Mouse (Mus musculus): ENCODE data around the gene Hist1h4h. TPM values are rescaled to one million over a fixed set of nuclear protein-coding genes. Genes with fewer than 3 reads are reported as not detected.

Gene Hist1h4h
- polyA plus RNA-seq (2014; fragmentation: Nextera tagmentation; extraction: Ambion mirVana), result 2.0 and 4.9 TPM in 2 replicates

DNA sequence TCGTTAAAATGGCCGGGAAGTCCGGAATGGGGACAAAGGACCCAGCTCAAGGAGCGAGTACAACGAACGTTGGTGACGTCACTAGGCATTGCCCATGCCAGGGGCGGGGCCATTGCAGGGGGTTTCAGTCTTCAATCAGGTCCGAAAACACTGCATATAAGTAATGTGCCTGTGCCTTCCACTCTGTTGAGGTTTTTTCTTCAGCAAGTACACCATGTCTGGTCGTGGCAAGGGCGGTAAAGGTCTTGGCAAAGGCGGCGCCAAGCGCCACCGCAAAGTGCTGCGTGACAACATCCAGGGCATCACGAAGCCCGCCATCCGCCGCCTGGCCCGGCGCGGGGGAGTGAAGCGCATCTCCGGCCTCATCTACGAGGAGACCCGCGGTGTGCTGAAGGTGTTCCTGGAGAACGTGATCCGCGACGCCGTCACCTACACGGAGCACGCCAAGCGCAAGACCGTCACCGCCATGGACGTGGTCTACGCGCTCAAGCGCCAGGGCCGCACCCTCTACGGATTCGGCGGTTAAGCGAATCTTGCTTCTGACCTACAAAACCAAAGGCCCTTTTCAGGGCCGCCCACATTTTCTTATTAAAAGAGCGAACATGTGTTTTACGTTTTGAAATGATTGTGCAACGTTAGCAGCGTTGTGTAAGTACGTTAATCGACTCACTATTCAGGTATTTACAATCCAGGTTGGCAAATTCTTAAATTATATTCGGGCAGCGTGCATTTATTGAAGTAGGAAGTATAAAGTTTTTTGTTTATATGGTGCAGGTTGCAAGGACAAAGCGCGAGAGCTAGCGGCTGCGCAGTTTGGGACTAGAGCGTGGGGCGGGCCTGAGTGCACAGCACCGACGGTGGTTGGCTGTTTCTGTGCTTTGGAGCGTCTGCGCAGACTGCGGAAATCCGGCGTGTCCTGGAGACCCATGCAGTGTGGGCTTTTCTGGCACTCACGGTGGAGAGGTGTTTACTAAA lies at the start of gene Hist1h4h:
TSS of gene Hist1h4h (plus strand) at position 150 of the 975 bp plus-strand sequence.
- ATAC-seq (replicated peaks; ENCODE audit: low FRiP score), result peak; percentile 79
- Histone ChIP-seq H3K4me1 (replicated peaks; ENCODE audit: control insufficient read depth, insufficient read depth, low read length) (peaks cover 3% of the 10 kb centered on the region; the same call in 1 of the 2 replicates), H3K4me3 (ENCODE audit: low read depth, low read length) (peak within 1 kb of the TSS; percentile 57), H3K27me3 (ENCODE audit: control insufficient read depth, insufficient read depth, low read length) (no peaks in the 10 kb centered on the region), H3K9ac (ENCODE audit: low read length) (peak within 1 kb of the TSS; percentile 96), H3K27ac (ENCODE audit: low read depth, low read length) (peak within 1 kb of the TSS; percentile 99), H3K36me3 (ENCODE audit: control insufficient read depth, insufficient read depth, low read length) (no peaks in the 10 kb centered on the region), H3K9me3 (ENCODE audit: control insufficient read depth, low read length) (no peaks in the 10 kb centered on the region), H3K4me2 (ENCODE audit: low read depth, low read length, severe bottlenecking) (peak within 1 kb of the TSS; percentile 52)
- WGBS, result under 1% methylated on average over 56 of the region's 70 CpGs
- peak; percentile 98 for DNase-seq (ENCODE audit: low spot score)

DNA sequence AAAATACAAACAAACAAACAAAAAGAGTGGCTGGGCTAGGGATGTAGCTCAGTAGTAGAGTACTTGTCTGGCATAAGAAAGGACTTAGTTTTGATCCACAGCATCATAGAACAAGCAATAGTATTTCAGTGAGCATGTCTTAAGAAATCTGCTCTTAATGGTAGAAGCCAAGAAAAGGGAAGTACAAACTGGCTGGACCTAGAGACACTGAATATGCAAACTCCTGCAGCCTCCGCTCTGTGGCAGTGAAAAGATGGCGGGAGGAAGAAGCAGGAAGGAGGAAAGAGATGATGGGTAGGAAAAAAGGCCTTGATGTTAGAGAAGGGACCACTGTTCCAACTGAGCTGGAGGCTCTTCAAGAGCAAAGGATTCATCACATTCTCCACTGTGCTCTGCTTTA lies 47.7 kb upstream of the Hist1h4h start:
- no peak overlapping the region for H3K4me3 ChIP-seq (ENCODE audit: low read depth, low read length)
- H3K4me1 ChIP-seq (replicated peaks; ENCODE audit: control insufficient read depth, insufficient read depth, low read length), result no peaks in the 10 kb centered on the region
- no peak overlapping the region for H3K4me2 ChIP-seq (ENCODE audit: low read depth, low read length, severe bottlenecking)
- WGBS, result 93% methylated on average over 2 of the region's 2 CpGs
- no peaks in the 10 kb centered on the region for H3K9me3 ChIP-seq (ENCODE audit: control insufficient read depth, low read length)
- no peaks in the 10 kb centered on the region for H3K27me3 ChIP-seq (ENCODE audit: control insufficient read depth, insufficient read depth, low read length)
- H3K9ac ChIP-seq (ENCODE audit: low read length), result no peak overlapping the region
- DNase-seq (ENCODE audit: low spot score), result no peak
- no peak overlapping the region for H3K27ac ChIP-seq (ENCODE audit: low read depth, low read length)
- H3K36me3 ChIP-seq (ENCODE audit: control insufficient read depth, insufficient read depth, low read length), result no peaks in the 10 kb centered on the region
- ATAC-seq (replicated peaks; ENCODE audit: low FRiP score), result no peak

DNA sequence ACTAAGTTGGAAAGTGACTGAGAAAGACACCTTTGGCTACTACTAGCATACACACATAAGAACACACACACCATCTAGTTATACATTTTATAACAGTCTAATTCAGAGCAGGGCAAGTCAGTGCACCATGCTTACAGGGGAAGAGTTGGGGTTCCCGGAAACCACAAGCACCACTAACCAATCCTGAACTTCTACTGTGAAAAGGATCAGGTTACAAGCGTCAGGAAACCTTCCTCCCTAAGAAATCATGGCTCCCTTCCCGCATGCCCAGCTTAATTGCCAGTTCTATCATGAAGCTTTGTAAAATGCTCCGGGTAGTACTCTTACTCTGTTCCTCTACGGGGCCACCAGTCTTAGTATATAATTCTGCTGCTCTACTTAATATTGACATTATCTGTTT lies 45.6 kb upstream of the Hist1h4h start:
- no peak overlapping the region for H3K4me2 ChIP-seq (ENCODE audit: low read depth, low read length, severe bottlenecking)
- H3K9me3 ChIP-seq (ENCODE audit: control insufficient read depth, low read length), result no peaks in the 10 kb centered on the region

DNA sequence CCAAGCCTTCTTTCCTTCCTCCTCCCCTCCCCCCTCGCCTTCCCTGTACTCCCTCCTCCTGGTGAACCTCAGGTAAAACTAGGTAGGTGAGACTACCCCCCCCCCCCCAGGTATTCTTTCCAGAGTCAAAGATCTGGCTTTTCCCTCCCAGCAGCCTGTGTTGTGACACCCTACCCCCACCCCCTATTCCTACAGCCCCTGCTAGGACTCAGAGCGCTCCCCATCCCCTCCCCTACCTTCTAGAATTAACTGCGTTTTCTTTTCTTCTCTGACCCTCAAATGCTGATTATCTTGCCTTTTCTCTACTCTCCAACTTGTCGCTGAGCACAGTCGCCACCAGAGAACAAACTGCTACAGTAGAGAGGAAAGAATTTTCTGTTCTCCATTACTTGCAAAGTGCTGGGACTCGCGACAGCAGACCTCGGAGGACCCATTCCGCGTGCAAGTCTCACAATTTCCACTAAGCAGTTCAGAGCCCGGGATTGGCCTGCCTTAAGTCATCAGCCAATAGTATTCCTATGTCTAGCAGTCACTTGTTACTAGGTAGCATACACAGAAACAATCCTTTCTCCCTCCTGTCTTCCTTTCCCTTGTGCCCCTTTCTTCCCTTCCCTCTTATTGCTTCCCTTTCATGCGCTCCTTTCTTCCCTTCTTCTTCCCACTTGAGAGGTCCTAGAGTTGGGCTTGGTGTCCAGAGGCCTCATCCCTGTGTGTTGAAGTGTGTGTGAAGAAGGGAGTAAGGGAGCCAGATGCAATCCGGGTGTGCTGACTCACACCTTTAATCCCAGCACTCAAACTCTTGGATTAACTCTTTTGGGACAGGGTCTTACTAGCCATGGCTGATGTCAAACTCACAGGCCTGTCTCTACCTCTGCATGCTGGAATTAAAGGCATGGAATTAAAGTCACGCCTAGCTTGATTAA lies 42.2 kb upstream of the Hist1h4h start, which contains the start of gene Btn2a2:
TSS of gene Btn2a2 (minus strand) at position 458 of the 923 bp plus-strand sequence.
- ATAC-seq (replicated peaks; ENCODE audit: low FRiP score) (peak; percentile 89), DNase-seq (ENCODE audit: low spot score) (peak; percentile 72)
- Histone ChIP-seq H3K27ac (ENCODE audit: low read depth, low read length) (no peak within 1 kb of the TSS), H3K36me3 (ENCODE audit: control insufficient read depth, insufficient read depth, low read length) (no peaks in the 10 kb centered on the region), H3K9ac (ENCODE audit: low read length) (peak within 1 kb of the TSS; percentile 37; the same call in 1 of the 2 replicates), H3K27me3 (ENCODE audit: control insufficient read depth, insufficient read depth, low read length) (no peaks in the 10 kb centered on the region), H3K4me1 (replicated peaks; ENCODE audit: control insufficient read depth, insufficient read depth, low read length) (peaks cover 2% of the 10 kb centered on the region; the same call in 1 of the 2 replicates), H3K4me3 (ENCODE audit: low read depth, low read length) (peak within 1 kb of the TSS; percentile 24), H3K4me2 (ENCODE audit: low read depth, low read length, severe bottlenecking) (peak within 1 kb of the TSS; percentile 59), H3K9me3 (ENCODE audit: control insufficient read depth, low read length) (no peaks in the 10 kb centered on the region)
- WGBS, result 3% methylated on average over 13 of the region's 14 CpGs

More for the DNA sequence above, 45.6 kb upstream of the Hist1h4h start:
- Histone ChIP-seq H3K27ac (ENCODE audit: low read depth, low read length) (no peak overlapping the region), H3K4me3 (ENCODE audit: low read depth, low read length) (no peak overlapping the region), H3K9ac (ENCODE audit: low read length) (no peak overlapping the region), H3K4me1 (replicated peaks; ENCODE audit: control insufficient read depth, insufficient read depth, low read length) (no peaks in the 10 kb centered on the region), H3K27me3 (ENCODE audit: control insufficient read depth, insufficient read depth, low read length) (no peaks in the 10 kb centered on the region), H3K36me3 (ENCODE audit: control insufficient read depth, insufficient read depth, low read length) (no peaks in the 10 kb centered on the region)
- whole genome bisulfite sequencing, result 50% methylated on average over 5 of the region's 5 CpGs
- no peak for ATAC-seq (replicated peaks; ENCODE audit: low FRiP score)
- no peak for DNase-seq (ENCODE audit: low spot score)

DNA sequence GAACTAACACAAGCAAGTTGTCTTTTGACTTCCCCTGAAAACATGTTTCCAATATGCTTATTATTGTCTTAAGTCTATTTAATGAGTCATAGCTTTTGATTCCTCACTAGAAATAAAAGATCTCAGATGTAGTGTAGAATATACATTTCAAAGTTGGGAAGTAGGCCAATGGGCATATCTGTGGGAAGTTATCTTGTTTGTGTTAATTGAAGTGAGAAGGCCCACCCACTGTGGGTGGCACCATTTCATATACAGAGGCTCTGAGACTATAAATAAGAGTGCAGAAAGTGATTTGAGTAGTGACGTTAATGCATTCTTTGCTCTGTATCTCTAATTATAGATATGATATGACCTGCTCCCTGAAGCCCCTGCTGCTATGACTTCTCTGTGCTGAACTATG lies 40.0 kb upstream of the Hist1h4h start:
- no peaks in the 10 kb centered on the region for H3K36me3 ChIP-seq (ENCODE audit: control insufficient read depth, insufficient read depth, low read length)
- no peak overlapping the region for H3K4me2 ChIP-seq (ENCODE audit: low read depth, low read length, severe bottlenecking)
- no peak for DNase-seq (ENCODE audit: low spot score)
- H3K4me3 ChIP-seq (ENCODE audit: low read depth, low read length), result no peak overlapping the region
- H3K27me3 ChIP-seq (ENCODE audit: control insufficient read depth, insufficient read depth, low read length), result no peaks in the 10 kb centered on the region
- WGBS, result 52% methylated on average over 1 of the region's 1 CpGs
- no peaks in the 10 kb centered on the region for H3K9me3 ChIP-seq (ENCODE audit: control insufficient read depth, low read length)
- H3K27ac ChIP-seq (ENCODE audit: low read depth, low read length), result no peak overlapping the region
- ATAC-seq (replicated peaks; ENCODE audit: low FRiP score), result no peak
- H3K9ac ChIP-seq (ENCODE audit: low read length), result no peak overlapping the region
- peaks cover 2% of the 10 kb centered on the region; the same call in 1 of the 2 replicates for H3K4me1 ChIP-seq (replicated peaks; ENCODE audit: control insufficient read depth, insufficient read depth, low read length)

DNA sequence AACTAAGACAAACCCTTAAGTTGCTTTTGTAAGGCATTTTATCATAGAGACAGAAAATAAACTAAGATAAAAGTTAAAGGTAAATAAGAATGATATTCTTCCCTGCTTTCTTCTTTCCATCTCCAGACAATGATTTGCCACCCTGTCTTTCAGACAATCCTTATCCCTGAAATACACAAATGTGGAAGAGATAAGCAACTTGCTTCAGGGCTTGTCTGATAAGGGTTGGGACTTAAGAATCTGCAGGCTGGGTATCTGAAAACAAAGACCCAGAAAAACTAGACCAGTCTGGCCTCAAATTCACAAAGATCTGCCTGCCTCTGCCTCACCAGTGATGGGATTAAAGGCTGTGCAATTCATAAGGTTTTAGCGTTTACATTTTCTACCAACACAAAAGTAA lies 39.6 kb upstream of the Hist1h4h start:
- ATAC-seq (replicated peaks; ENCODE audit: low FRiP score) (no peak), DNase-seq (ENCODE audit: low spot score) (no peak)
- Histone ChIP-seq H3K9me3 (ENCODE audit: control insufficient read depth, low read length) (no peaks in the 10 kb centered on the region), H3K4me3 (ENCODE audit: low read depth, low read length) (no peak overlapping the region), H3K9ac (ENCODE audit: low read length) (no peak overlapping the region), H3K27ac (ENCODE audit: low read depth, low read length) (no peak overlapping the region), H3K4me1 (replicated peaks; ENCODE audit: control insufficient read depth, insufficient read depth, low read length) (peaks cover 2% of the 10 kb centered on the region; the same call in 1 of the 2 replicates), H3K27me3 (ENCODE audit: control insufficient read depth, insufficient read depth, low read length) (no peaks in the 10 kb centered on the region), H3K4me2 (ENCODE audit: low read depth, low read length, severe bottlenecking) (no peak overlapping the region), H3K36me3 (ENCODE audit: control insufficient read depth, insufficient read depth, low read length) (no peaks in the 10 kb centered on the region)
- 14% methylated on average over 1 of the region's 1 CpGs for WGBS

DNA sequence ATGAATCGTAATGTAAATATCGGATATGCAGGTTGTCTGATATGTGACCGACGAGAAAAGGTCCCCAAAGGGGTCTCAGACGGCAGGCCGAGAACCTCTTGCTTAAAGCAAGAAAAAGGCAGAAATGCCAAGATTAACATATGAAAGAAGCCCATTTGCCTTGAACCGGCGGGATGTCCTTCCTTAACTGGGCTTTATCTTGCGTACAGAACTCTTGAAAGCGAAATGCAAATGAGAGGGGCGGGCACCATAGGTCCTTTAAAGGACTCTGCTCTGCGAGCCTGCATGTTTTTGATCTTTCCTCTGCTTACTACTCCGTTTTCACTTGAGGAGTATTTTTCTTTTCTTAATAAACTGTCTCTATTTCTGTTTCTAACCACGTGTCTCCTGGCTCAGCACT lies 38.9 kb upstream of the Hist1h4h start:
- H3K36me3 ChIP-seq (ENCODE audit: control insufficient read depth, insufficient read depth, low read length), result no peaks in the 10 kb centered on the region
- peak overlapping the region; percentile 53; the same call in 1 of the 2 replicates for H3K27ac ChIP-seq (ENCODE audit: low read depth, low read length)
- DNase-seq (ENCODE audit: low spot score), result peak; percentile 61
- H3K27me3 ChIP-seq (ENCODE audit: control insufficient read depth, insufficient read depth, low read length), result no peaks in the 10 kb centered on the region
- 3% methylated on average over 14 of the region's 14 CpGs for WGBS
- ATAC-seq (replicated peaks; ENCODE audit: low FRiP score), result peak; percentile 55; the same call in 1 of the 2 replicates
- peak overlapping the region; percentile 31; the same call in 1 of the 2 replicates for H3K4me2 ChIP-seq (ENCODE audit: low read depth, low read length, severe bottlenecking)
- no peak overlapping the region for H3K9ac ChIP-seq (ENCODE audit: low read length)
- H3K9me3 ChIP-seq (ENCODE audit: control insufficient read depth, low read length), result no peaks in the 10 kb centered on the region
- H3K4me3 ChIP-seq (ENCODE audit: low read depth, low read length), result peak overlapping the region; percentile 16
- peaks cover 2% of the 10 kb centered on the region; the same call in 1 of the 2 replicates for H3K4me1 ChIP-seq (replicated peaks; ENCODE audit: control insufficient read depth, insufficient read depth, low read length)

DNA sequence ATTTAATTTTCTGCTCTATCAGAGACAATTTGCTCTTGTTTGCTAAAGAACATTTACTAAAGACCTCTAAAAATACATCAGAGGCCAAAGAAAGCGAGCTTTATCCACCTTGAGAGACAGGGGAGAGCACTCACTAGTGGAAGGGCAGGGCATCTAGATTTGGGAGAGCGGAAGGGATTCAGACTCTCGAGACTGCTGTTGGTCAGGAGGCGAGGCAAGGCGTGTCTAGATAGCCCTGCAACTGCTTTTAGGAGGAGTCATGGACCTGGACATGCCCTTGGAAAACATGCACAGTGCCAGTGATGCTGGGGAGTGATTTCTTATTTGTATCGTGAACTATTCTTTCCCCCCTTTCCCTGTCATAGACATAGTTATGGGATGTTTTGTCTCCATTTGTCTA lies 35.3 kb upstream of the Hist1h4h start:
- no peak for DNase-seq (ENCODE audit: low spot score)
- 73% methylated on average over 6 of the region's 6 CpGs for WGBS
- no peak overlapping the region for H3K4me3 ChIP-seq (ENCODE audit: low read depth, low read length)

More for the DNA sequence above, 35.3 kb upstream of the Hist1h4h start:
- no peak overlapping the region for H3K4me2 ChIP-seq (ENCODE audit: low read depth, low read length, severe bottlenecking)
- H3K27me3 ChIP-seq (ENCODE audit: control insufficient read depth, insufficient read depth, low read length), result no peaks in the 10 kb centered on the region
- H3K9ac ChIP-seq (ENCODE audit: low read length), result no peak overlapping the region
- peaks cover 6% of the 10 kb centered on the region; the same call in 1 of the 2 replicates for H3K4me1 ChIP-seq (replicated peaks; ENCODE audit: control insufficient read depth, insufficient read depth, low read length)
- H3K9me3 ChIP-seq (ENCODE audit: control insufficient read depth, low read length), result no peaks in the 10 kb centered on the region
- H3K27ac ChIP-seq (ENCODE audit: low read depth, low read length), result no peak overlapping the region
- ATAC-seq (replicated peaks; ENCODE audit: low FRiP score), result no peak
- H3K36me3 ChIP-seq (ENCODE audit: control insufficient read depth, insufficient read depth, low read length), result no peaks in the 10 kb centered on the region
